Mouse (Mus musculus) liver, embryonic 14.5 days (tissue): ENCODE data around the gene Rbm17. TPM values are rescaled to one million over a fixed set of nuclear protein-coding genes. Genes with fewer than 3 reads are reported as not detected.
A peak's percentile ranks its signal among the peaks of the same experiment; 100 is the strongest.

Experiments used
- ATAC-seq: fragments of 200-750 bp; cut with Nextera tagmentation; 2 replicates; pipeline ENCODE4 v1.8.0; 2017; ENCODE audit warnings: moderate number of reproducible peaks, mild to moderate bottlenecking, moderate library complexity; ENCODE audit not compliant: insufficient read depth
- DNase-seq, 3 experiments: peaks; one replicate each; pipeline ENCODE4 v3.0.0-alpha.2; 2012 to 2013; ENCODE audit warnings: low read depth in 3 of 3, low spot score in 3 of 3
- H3K27ac ChIP-seq: fragments of 300-500 bp; sonication (generic); 2 replicates; pipeline ENCODE4 v1.5.1; 2014; ENCODE audit warnings: moderate library complexity, mild to moderate bottlenecking, control low read depth, inconsistent platforms
- H3K27me3 ChIP-seq: fragments of 300-500 bp; sonication (generic); 2 replicates; pipeline ENCODE4 v1.6.1; 2014; ENCODE audit warnings: mild to moderate bottlenecking, low read length, moderate library complexity; ENCODE audit not compliant: control insufficient read depth, insufficient read depth
- H3K36me3 ChIP-seq: fragments of 300-500 bp; sonication (generic); replicated peaks from 2 replicates; pipeline ENCODE4 v1.6.1; 2014; ENCODE audit warnings: low read depth; ENCODE audit not compliant: control insufficient read depth, insufficient read depth
- H3K4me1 ChIP-seq, 2 experiments: fragments of 200-500 bp in 1 of 2; fragments of 300-500 bp in 1 of 2; sonication (generic) in 1 of 2; replicated peaks; 2 replicates each; pipeline ENCODE4 v1.6.1; 2012 to 2014; ENCODE audit warnings: antibody characterized with exemption in 1 of 2, inconsistent platforms in 1 of 2, low read length in 1 of 2; ENCODE audit not compliant: control insufficient read depth in 2 of 2, insufficient read depth in 2 of 2
- H3K4me2 ChIP-seq: fragments of 300-500 bp; sonication (generic); 2 replicates; pipeline ENCODE4 v1.6.1; 2014; ENCODE audit warnings: low read depth, mild to moderate bottlenecking, control low read depth, moderate library complexity
- H3K4me3 ChIP-seq, 2 experiments: fragments of 200-500 bp in 1 of 2; fragments of 300-500 bp in 1 of 2; sonication (generic) in 1 of 2; 2 replicates each; pipeline ENCODE4 v1.5.1; 2012 to 2014; ENCODE audit warnings: low read depth in 2 of 2, low read length in 2 of 2, mild to moderate bottlenecking in 2 of 2, control low read depth in 1 of 2, inconsistent platforms in 1 of 2, moderate library complexity in 1 of 2; ENCODE audit not compliant: insufficient read depth in 1 of 2
- H3K9ac ChIP-seq: fragments of 300-500 bp; sonication (generic); replicated peaks from 2 replicates; pipeline ENCODE4 v1.6.1; 2014; ENCODE audit warnings: mild to moderate bottlenecking, control low read depth, moderate library complexity
- H3K9me3 ChIP-seq: fragments of 300-500 bp; sonication (generic); 2 replicates; pipeline ENCODE4 v1.6.1; 2016; ENCODE audit warnings: low read length, mixed read lengths; ENCODE audit not compliant: control insufficient read depth
- EP300 ChIP-seq: IDR thresholded peaks from 2 replicates; pipeline ENCODE4 v1.6.1; 2016; ENCODE audit warnings: antibody characterized with exemption, low read depth
- WGBS: fragments of 180-500 bp; shearing (Covaris S2); extraction: QIAGEN DNeasy Blood & Tissue Kit; methylation state at CpG from one replicate; pipeline ENCODE4 v1.1.7; 2014; ENCODE audit not compliant: insufficient replicate concordance; 5-methylcytosine and 5-hydroxymethylcytosine counted together
- polyA plus RNA-seq, 2 experiments: library from polyadenylated mRNA; depleted of rRNA in 1 of 2; stranded (reverse) in 1 of 2; unstranded in 1 of 2; fragments of >200 nt; fragmentation: Nextera tagmentation in 1 of 2; extraction: Ambion mirVana in 1 of 2; gene quantifications; 2 replicates each; pipeline versions ENCODE4 v1.2.1 to v1.2.3; 2012 to 2014

The Rbm17 gene
- polyA plus RNA-seq, 2 experiments = 53.2 to 63.0 TPM

GRCm38 (mm10) chr2:11535966-11536365 is 68.0 kb downstream of the Rbm17 start:
- ATAC-seq (no peak), DNase-seq (no peak)
- no peak for TF ChIP-seq EP300
- Histone ChIP-seq H3K4me2 (peak overlapping the region; percentile 62), H3K4me1 (peaks cover 0 to 5% of the 10 kb centered on the region in 2 experiments; a peak in 3 of 4 replicates), H3K27me3 (no peaks in the 10 kb centered on the region), H3K9me3 (no peaks in the 10 kb centered on the region), H3K9ac (no peak overlapping the region), H3K27ac (no peak overlapping the region), H3K36me3 (no peaks in the 10 kb centered on the region), H3K4me3 (peak overlapping the region in 1 of 2 experiments; percentile 49; a peak in 1 of 4 replicates)
- 55% methylated on average over 8 of the region's 8 CpGs for WGBS

Other genes starting within 250 kb of the Rbm17 start
- gene Pfkfb3, start 50.1 kb downstream of the Rbm17 start, polyA plus RNA-seq (2012; rRNA removed) = 4.6 and 5.2 TPM in 2 replicates
- gene Pfkfb3, start 50.1 kb downstream of the Rbm17 start, polyA plus RNA-seq (2014; fragmentation: Nextera tagmentation; extraction: Ambion mirVana) = 2.6 and 3.5 TPM in 2 replicates
- not detected in 2 replicates for gene Gm17490, start 22.1 kb upstream of the Rbm17 start, polyA plus RNA-seq (2012; rRNA removed)
- gene Gm17490, start 22.1 kb upstream of the Rbm17 start, polyA plus RNA-seq (2014; fragmentation: Nextera tagmentation; extraction: Ambion mirVana) = not detected in 2 replicates
- gene Il2ra, start 38.7 kb upstream of the Rbm17 start, polyA plus RNA-seq (2012; rRNA removed) = 0.01 TPM in 1 of 2 replicates, not detected in the other
- gene Il2ra, start 38.7 kb upstream of the Rbm17 start, polyA plus RNA-seq (2014; fragmentation: Nextera tagmentation; extraction: Ambion mirVana) = not detected in 2 replicates
- 3.8 and 5.9 TPM in 2 replicates for gene Il15ra, start 101.1 kb upstream of the Rbm17 start, polyA plus RNA-seq (2012; rRNA removed)
- gene Il15ra, start 101.1 kb upstream of the Rbm17 start, polyA plus RNA-seq (2014; fragmentation: Nextera tagmentation; extraction: Ambion mirVana) = 3.7 and 5.1 TPM in 2 replicates
- 9.3 and 13.0 TPM in 2 replicates for gene Fbh1, start 173.4 kb upstream of the Rbm17 start, polyA plus RNA-seq (2012; rRNA removed)
- 24.8 and 28.6 TPM in 2 replicates for gene Fbh1, start 173.4 kb upstream of the Rbm17 start, polyA plus RNA-seq (2014; fragmentation: Nextera tagmentation; extraction: Ambion mirVana)
- 19.0 and 21.4 TPM in 2 replicates for gene Ankrd16, start 173.7 kb upstream of the Rbm17 start, polyA plus RNA-seq (2012; rRNA removed)
- 4.0 and 6.2 TPM in 2 replicates for gene Ankrd16, start 173.7 kb upstream of the Rbm17 start, polyA plus RNA-seq (2014; fragmentation: Nextera tagmentation; extraction: Ambion mirVana)